Mouse (Mus musculus) MEL (cell line): ENCODE results near the gene Trio.

ENCODE experiments used
- CTCF ChIP-seq, 3 experiments: IDR thresholded peaks in 2 of 3; conservative IDR thresholded peaks in 1 of 3; 2 replicates each; pipeline ENCODE4 v1.5.1; 2011 to 2012; ENCODE audit warnings: low read length in 3 of 3, low read depth in 2 of 3, mild to moderate bottlenecking in 2 of 3, improper control_type of control experiment in 1 of 3, inconsistent platforms in 1 of 3, mixed read lengths in 1 of 3, moderate library complexity in 1 of 3; ENCODE audit not compliant: control insufficient read depth in 1 of 3, insufficient read depth in 1 of 3, poor library complexity in 1 of 3, severe bottlenecking in 1 of 3
- GATA1 ChIP-seq: IDR thresholded peaks from 2 replicates; pipeline ENCODE4 v1.6.1; 2011; ENCODE audit warnings: low read depth, low read length, improper control_type of control experiment
- JUND ChIP-seq: IDR thresholded peaks from 2 replicates; pipeline ENCODE4 v1.6.1; 2011; ENCODE audit warnings: low read depth, mild to moderate bottlenecking, improper control_type of control experiment, low read length
- POLR2A ChIP-seq, 2 experiments: IDR thresholded peaks; 2 replicates each; pipeline ENCODE4 v1.6.1; 2011 to 2012; ENCODE audit warnings: low read length in 2 of 2, mild to moderate bottlenecking in 2 of 2, control low read depth in 1 of 2, improper control_type of control experiment in 1 of 2, low read depth in 1 of 2, moderate library complexity in 1 of 2; ENCODE audit not compliant: control insufficient read depth in 1 of 2, insufficient read depth in 1 of 2, poor library complexity in 1 of 2
- POLR2AphosphoS2 ChIP-seq: IDR thresholded peaks from 2 replicates; pipeline ENCODE4 v1.6.1; 2011; ENCODE audit warnings: low read length, improper control_type of control experiment
- RCOR1 ChIP-seq: IDR thresholded peaks from 2 replicates; pipeline ENCODE4 v1.6.1; 2012; ENCODE audit warnings: low read depth, mild to moderate bottlenecking, inconsistent platforms, low read length, improper control_type of control experiment

DNA sequence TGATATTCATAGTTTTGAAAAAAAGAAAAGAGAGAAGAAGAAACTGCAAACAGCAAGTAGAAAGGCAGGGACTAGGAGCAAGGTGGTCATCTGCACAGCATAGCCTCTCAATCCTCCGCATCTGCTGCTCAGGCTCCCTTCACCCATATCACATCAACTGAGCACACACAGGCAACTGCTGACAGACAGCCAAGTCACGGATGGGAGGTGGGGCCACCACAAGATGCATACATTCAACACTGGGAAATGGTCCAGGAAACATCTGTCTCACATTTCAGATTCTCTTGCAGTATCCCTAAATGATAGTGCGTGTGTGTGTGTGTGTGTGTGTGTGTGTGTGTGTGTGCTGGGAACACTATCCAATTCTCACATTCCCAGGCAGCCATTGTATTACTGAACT is 247.4 kb downstream of the Trio start:
- no peak for TF ChIP-seq JUND
- TF ChIP-seq CTCF (IDR thresholded peaks at IDR 0.05 in 2 of 3, conservative IDR thresholded peaks at IDR 0.05 in 1 of 3; ENCODE audit: control insufficient read depth in 1 of 3, insufficient read depth in 1 of 3, low read depth in 2 of 3, low read length in 3 of 3, poor library complexity in 1 of 3, severe bottlenecking in 1 of 3): no peak
- TF ChIP-seq POLR2AphosphoS2: no peak
- TF ChIP-seq RCOR1: no peak
- TF ChIP-seq POLR2A (IDR thresholded peaks at IDR 0.05; ENCODE audit: control insufficient read depth in 1 of 2, insufficient read depth in 1 of 2, low read depth in 1 of 2, low read length in 2 of 2, poor library complexity in 1 of 2): no peak
- no peak for TF ChIP-seq GATA1
